Mouse (Mus musculus) naive thymus-derived CD4-positive, alpha-beta T cell, adult 2 months (primary cell): Measurements from ENCODE around the gene Gm21739.
"Not testable (repeated sequence)": the region's sequence is repeated elsewhere in the genome, so short reads cannot be mapped to it uniquely, and the experiment has no call there.

Experiments used
- DNase-seq: peaks from one replicate; pipeline ENCODE4 v3.0.0-alpha.2; 2011; ENCODE audit warnings: low read depth

Gm21739 gene

GRCm38 (mm10) chrY:44264344-44264743 is at the start of gene Gm21739:
TSS of gene Gm21739 (minus strand) at chrY:44264444.
- not testable (repeated sequence) for DNase-seq
